Mouse (Mus musculus): ENCODE data around the gene C1qa. TPM values are rescaled to one million over a fixed set of nuclear protein-coding genes. Genes with fewer than 3 reads are reported as not detected.

Gene C1qa
- polyA plus RNA-seq, 1 experiment from 2014 or later, result 30.7 TPM

DNA sequence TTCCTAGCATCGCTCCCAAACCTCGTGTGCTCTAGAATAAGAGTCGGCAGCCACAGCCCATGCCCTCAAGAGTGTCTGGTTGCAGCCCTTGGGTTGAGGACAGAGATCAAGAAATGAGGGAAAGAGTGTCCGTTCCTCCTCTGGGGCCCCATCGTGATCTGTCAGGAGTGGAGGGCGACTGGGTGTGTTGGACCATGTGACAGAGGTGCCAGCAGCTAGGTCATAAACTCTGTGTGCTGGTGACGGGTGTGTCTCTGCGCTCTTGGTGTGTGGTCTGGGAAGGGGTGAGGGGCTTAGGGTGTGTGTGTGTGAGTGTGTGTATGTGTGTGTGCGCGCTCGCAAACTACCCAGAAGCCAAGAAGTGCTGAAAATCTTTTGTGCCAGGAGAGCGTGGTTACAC, 45.6 kb downstream of the C1qa start:
- Histone ChIP-seq H3K36me3 (no peaks in the 10 kb centered on the region), H3K9me3 (replicated peaks) (no peaks in the 10 kb centered on the region), H3K27me3 (peaks cover 19% of the 10 kb centered on the region), H3K4me2 (no peak overlapping the region), H3K9ac (no peak overlapping the region), H3K4me1 (replicated peaks) (no peaks in the 10 kb centered on the region), H3K27ac (no peak overlapping the region), H3K4me3 (no peak overlapping the region)
- no peak for ATAC-seq (replicated peaks; ENCODE audit: insufficient number of reproducible peaks, insufficient read depth, low FRiP score, low read depth)
- WGBS, result 78% methylated on average over 12 of the region's 12 CpGs

DNA sequence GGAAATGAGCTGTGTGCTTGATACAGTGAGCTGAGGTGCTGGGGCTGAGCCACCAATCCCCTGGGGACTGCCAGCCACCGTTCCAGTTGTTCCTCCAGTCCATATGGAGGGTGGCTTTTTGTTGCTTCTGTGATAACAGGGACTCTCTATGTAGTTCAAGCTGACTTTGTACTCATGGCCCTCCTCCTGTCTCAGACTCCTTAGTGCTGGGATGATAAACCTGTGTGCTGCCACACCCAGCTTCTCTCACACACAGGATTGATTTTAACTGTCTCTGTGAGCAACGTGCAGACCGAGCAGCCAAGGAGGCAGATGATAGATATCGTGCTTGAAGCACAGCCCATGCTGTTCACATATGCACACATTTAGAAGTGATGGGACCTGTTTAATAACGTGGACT, 46.5 kb downstream of the C1qa start:
- no peak overlapping the region for H3K27ac ChIP-seq
- no peak overlapping the region for H3K4me3 ChIP-seq
- no peaks in the 10 kb centered on the region for H3K36me3 ChIP-seq
- H3K4me2 ChIP-seq, result no peak overlapping the region
- ATAC-seq (replicated peaks; ENCODE audit: insufficient number of reproducible peaks, insufficient read depth, low FRiP score, low read depth), result no peak
- WGBS, result 56% methylated on average over 5 of the region's 5 CpGs
- peaks cover 27% of the 10 kb centered on the region for H3K27me3 ChIP-seq
- H3K4me1 ChIP-seq (replicated peaks), result no peaks in the 10 kb centered on the region
- no peaks in the 10 kb centered on the region for H3K9me3 ChIP-seq (replicated peaks)
- H3K9ac ChIP-seq, result no peak overlapping the region

DNA sequence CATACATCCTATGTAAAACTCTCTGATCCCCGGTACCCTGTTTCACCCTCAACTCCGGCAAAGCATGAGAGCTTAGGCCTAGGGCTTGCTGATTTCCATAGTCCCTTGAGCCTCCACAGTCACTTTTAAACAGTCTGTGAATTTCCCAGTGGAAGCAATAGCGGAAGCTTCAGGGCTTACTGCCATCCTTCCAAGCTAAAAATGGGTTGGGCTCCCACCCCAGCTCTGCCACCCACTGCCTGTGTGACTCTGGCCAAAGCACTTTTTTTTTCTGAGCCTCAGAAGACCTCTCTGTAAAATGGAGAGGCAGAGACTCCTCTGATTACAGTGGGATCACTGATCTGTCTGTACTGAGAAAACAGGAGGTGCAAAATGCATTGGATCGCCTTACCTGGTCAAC, 50.0 kb downstream of the C1qa start:
- H3K27me3 ChIP-seq, result peaks cover 38% of the 10 kb centered on the region
- no peaks in the 10 kb centered on the region for H3K9me3 ChIP-seq (replicated peaks)
- no peak overlapping the region for H3K4me3 ChIP-seq
- no peaks in the 10 kb centered on the region for H3K36me3 ChIP-seq
- no peak overlapping the region for H3K9ac ChIP-seq
- no peak overlapping the region for H3K4me2 ChIP-seq
- 56% methylated on average over 4 of the region's 4 CpGs for WGBS
- ATAC-seq (replicated peaks; ENCODE audit: insufficient number of reproducible peaks, insufficient read depth, low FRiP score, low read depth), result no peak
- H3K4me1 ChIP-seq (replicated peaks), result no peaks in the 10 kb centered on the region
- H3K27ac ChIP-seq, result no peak overlapping the region

DNA sequence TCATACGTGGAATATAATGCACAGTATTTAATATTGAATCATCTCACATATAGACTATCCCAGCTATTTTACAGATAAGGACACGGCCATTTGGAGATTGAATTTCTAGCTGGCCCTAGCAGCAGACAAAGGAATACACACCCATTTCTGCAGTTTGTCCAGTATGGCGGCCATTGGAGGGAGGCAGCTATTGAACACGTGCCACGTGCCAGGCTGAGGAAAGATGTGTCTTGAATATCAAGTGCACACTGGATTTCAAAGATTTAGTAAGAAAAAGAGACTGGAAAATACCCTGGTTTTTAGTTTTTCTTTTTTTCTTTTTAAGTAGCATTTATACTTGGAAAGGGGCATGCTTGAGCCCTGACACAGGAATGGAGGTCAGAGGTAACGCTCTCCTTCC, 51.4 kb downstream of the C1qa start:
- Histone ChIP-seq H3K27me3 (peaks cover 39% of the 10 kb centered on the region), H3K36me3 (no peaks in the 10 kb centered on the region), H3K4me1 (replicated peaks) (no peaks in the 10 kb centered on the region), H3K9ac (no peak overlapping the region), H3K27ac (no peak overlapping the region), H3K4me3 (no peak overlapping the region), H3K4me2 (no peak overlapping the region), H3K9me3 (replicated peaks) (no peaks in the 10 kb centered on the region)
- no peak for ATAC-seq (replicated peaks; ENCODE audit: insufficient number of reproducible peaks, insufficient read depth, low FRiP score, low read depth)
- 72% methylated on average over 6 of the region's 6 CpGs for WGBS

Other genes with a start within 250 kb of the C1qa start
- 1.3 and 3.3 TPM in 2 replicates for gene Ephb2, start 62.8 kb downstream of the C1qa start, polyA plus RNA-seq (2015; fragmentation: Nextera tagmentation; extraction: Ambion mirVana)
- 43.1 and 60.2 TPM in 2 replicates for gene C1qb, start 12.6 kb downstream of the C1qa start, polyA plus RNA-seq (2015; fragmentation: Nextera tagmentation; extraction: Ambion mirVana)
- 23.8 and 32.9 TPM in 2 replicates for gene C1qc, start 5.7 kb downstream of the C1qa start, polyA plus RNA-seq (2015; fragmentation: Nextera tagmentation; extraction: Ambion mirVana)
- 0.04 and 0.08 TPM in 2 replicates for gene Epha8, start 58.0 kb upstream of the C1qa start, polyA plus RNA-seq (2015; fragmentation: Nextera tagmentation; extraction: Ambion mirVana)
- 2.4 and 3.2 TPM in 2 replicates for gene Zbtb40, start 150.0 kb upstream of the C1qa start, polyA plus RNA-seq (2015; fragmentation: Nextera tagmentation; extraction: Ambion mirVana)